Mouse (Mus musculus) liver, embryonic 14.5 days (tissue): ENCODE data around the gene Trhr2. TPM values are rescaled to one million over a fixed set of nuclear protein-coding genes. Genes with fewer than 3 reads are reported as not detected.

ENCODE experiments used
- ATAC-seq: fragments of 200-750 bp; cut with Nextera tagmentation; 2 replicates; pipeline ENCODE4 v1.8.0; 2017; ENCODE audit warnings: moderate number of reproducible peaks, mild to moderate bottlenecking, moderate library complexity; ENCODE audit not compliant: insufficient read depth
- DNase-seq, 3 experiments: peaks; one replicate each; pipeline ENCODE4 v3.0.0-alpha.2; 2012 to 2013; ENCODE audit warnings: low read depth in 3 of 3, low spot score in 3 of 3
- H3K27ac ChIP-seq: fragments of 300-500 bp; sonication (generic); 2 replicates; pipeline ENCODE4 v1.5.1; 2014; ENCODE audit warnings: moderate library complexity, mild to moderate bottlenecking, control low read depth, inconsistent platforms
- H3K27me3 ChIP-seq: fragments of 300-500 bp; sonication (generic); 2 replicates; pipeline ENCODE4 v1.6.1; 2014; ENCODE audit warnings: mild to moderate bottlenecking, low read length, moderate library complexity; ENCODE audit not compliant: control insufficient read depth, insufficient read depth
- H3K36me3 ChIP-seq: fragments of 300-500 bp; sonication (generic); replicated peaks from 2 replicates; pipeline ENCODE4 v1.6.1; 2014; ENCODE audit warnings: low read depth; ENCODE audit not compliant: control insufficient read depth, insufficient read depth
- H3K4me1 ChIP-seq, 2 experiments: fragments of 200-500 bp in 1 of 2; fragments of 300-500 bp in 1 of 2; sonication (generic) in 1 of 2; replicated peaks; 2 replicates each; pipeline ENCODE4 v1.6.1; 2012 to 2014; ENCODE audit warnings: antibody characterized with exemption in 1 of 2, inconsistent platforms in 1 of 2, low read length in 1 of 2; ENCODE audit not compliant: control insufficient read depth in 2 of 2, insufficient read depth in 2 of 2
- H3K4me2 ChIP-seq: fragments of 300-500 bp; sonication (generic); 2 replicates; pipeline ENCODE4 v1.6.1; 2014; ENCODE audit warnings: low read depth, mild to moderate bottlenecking, control low read depth, moderate library complexity
- H3K4me3 ChIP-seq, 2 experiments: fragments of 200-500 bp in 1 of 2; fragments of 300-500 bp in 1 of 2; sonication (generic) in 1 of 2; 2 replicates each; pipeline ENCODE4 v1.5.1; 2012 to 2014; ENCODE audit warnings: low read depth in 2 of 2, low read length in 2 of 2, mild to moderate bottlenecking in 2 of 2, control low read depth in 1 of 2, inconsistent platforms in 1 of 2, moderate library complexity in 1 of 2; ENCODE audit not compliant: insufficient read depth in 1 of 2
- H3K9ac ChIP-seq: fragments of 300-500 bp; sonication (generic); replicated peaks from 2 replicates; pipeline ENCODE4 v1.6.1; 2014; ENCODE audit warnings: mild to moderate bottlenecking, control low read depth, moderate library complexity
- H3K9me3 ChIP-seq: fragments of 300-500 bp; sonication (generic); 2 replicates; pipeline ENCODE4 v1.6.1; 2016; ENCODE audit warnings: low read length, mixed read lengths; ENCODE audit not compliant: control insufficient read depth
- CTCF ChIP-seq: IDR thresholded peaks from 2 replicates; pipeline ENCODE4 v1.5.1; 2016; ENCODE audit warnings: antibody characterized with exemption, low read depth, control low read depth
- EP300 ChIP-seq: IDR thresholded peaks from 2 replicates; pipeline ENCODE4 v1.6.1; 2016; ENCODE audit warnings: antibody characterized with exemption, low read depth
- WGBS: fragments of 180-500 bp; shearing (Covaris S2); extraction: QIAGEN DNeasy Blood & Tissue Kit; methylation state at CpG from one replicate; pipeline ENCODE4 v1.1.7; 2014; ENCODE audit not compliant: insufficient replicate concordance; 5-methylcytosine and 5-hydroxymethylcytosine counted together
- polyA plus RNA-seq, 2 experiments: library from polyadenylated mRNA; depleted of rRNA in 1 of 2; stranded (reverse) in 1 of 2; unstranded in 1 of 2; fragments of >200 nt; fragmentation: Nextera tagmentation in 1 of 2; extraction: Ambion mirVana in 1 of 2; gene quantifications; 2 replicates each; pipeline versions ENCODE4 v1.2.1 to v1.2.3; 2012 to 2014

The Trhr2 gene
- polyA plus RNA-seq, 2 experiments, result not detected

GRCm38 (mm10) chr8:122343341-122343740, 17.2 kb downstream of the Trhr2 start:
- Histone ChIP-seq H3K4me3 (peak overlapping the region; percentile 26 to 41; a peak in 3 of 4 replicates), H3K27ac (peak overlapping the region; percentile 24; the same call in 1 of the 2 replicates), H3K36me3 (peaks cover 7% of the 10 kb centered on the region), H3K4me2 (peak overlapping the region; percentile 73), H3K27me3 (no peaks in the 10 kb centered on the region), H3K4me1 (peaks cover 36 to 50% of the 10 kb centered on the region in 2 experiments), H3K9me3 (no peaks in the 10 kb centered on the region), H3K9ac (peak overlapping the region; percentile 55)
- no peak for ATAC-seq
- WGBS, result 6% methylated on average over 11 of the region's 11 CpGs
- no peak for TF ChIP-seq CTCF
- TF ChIP-seq EP300, result no peak
- no peak for DNase-seq

GRCm38 (mm10) chr8:122342806-122343209, 17.7 kb downstream of the Trhr2 start:
- Histone ChIP-seq H3K9ac (peak overlapping the region; percentile 17; the same call in 1 of the 2 replicates), H3K27ac (no peak overlapping the region), H3K4me3 (no peak overlapping the region; a peak in 1 of 4 replicates), H3K36me3 (peaks cover 12% of the 10 kb centered on the region), H3K4me2 (peak overlapping the region; percentile 73), H3K9me3 (no peaks in the 10 kb centered on the region), H3K4me1 (peaks cover 36 to 50% of the 10 kb centered on the region in 2 experiments), H3K27me3 (no peaks in the 10 kb centered on the region)
- WGBS, result under 1% methylated on average over 9 of the region's 9 CpGs
- ATAC-seq, result peak; percentile 26
- TF ChIP-seq EP300, result no peak
- no peak for TF ChIP-seq CTCF
- DNase-seq, result no peak

DNA sequence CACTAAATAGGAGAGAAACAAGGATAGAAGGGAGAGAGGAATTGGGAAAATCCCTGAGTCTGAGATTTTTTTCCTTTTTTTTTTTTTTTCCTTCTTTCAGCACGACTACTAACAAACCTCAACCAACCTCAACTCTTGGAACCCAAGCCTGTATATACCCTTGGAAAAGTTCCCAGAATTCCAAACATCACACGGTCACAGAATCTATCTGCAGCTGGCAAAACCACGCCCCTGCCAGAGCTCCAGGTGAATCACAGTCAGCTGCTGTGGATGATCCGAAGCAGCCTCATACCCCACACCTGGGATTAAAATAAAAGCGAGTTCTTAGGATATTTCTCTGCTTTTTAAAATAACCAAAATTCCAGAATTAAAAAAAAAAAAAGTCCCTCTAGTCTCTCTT, 18.2 kb downstream of the Trhr2 start:
- TF ChIP-seq EP300 (no peak), CTCF (no peak)
- ATAC-seq (no peak), DNase-seq (no peak)
- Histone ChIP-seq H3K4me1 (peaks cover 33 to 48% of the 10 kb centered on the region in 2 experiments), H3K4me2 (peak overlapping the region; percentile 73; the same call in 1 of the 2 replicates), H3K9ac (no peak overlapping the region), H3K27me3 (no peaks in the 10 kb centered on the region), H3K9me3 (no peaks in the 10 kb centered on the region), H3K36me3 (peaks cover 17% of the 10 kb centered on the region), H3K27ac (no peak overlapping the region), H3K4me3 (no peak overlapping the region)
- 40% methylated on average over 5 of the region's 5 CpGs for WGBS

GRCm38 (mm10) chr8:122341790-122342189, 18.8 kb downstream of the Trhr2 start:
- H3K4me1 ChIP-seq, result peaks cover 33 to 48% of the 10 kb centered on the region in 2 experiments
- no peaks in the 10 kb centered on the region for H3K27me3 ChIP-seq
- ATAC-seq, result peak; percentile 4; the same call in 1 of the 2 replicates
- DNase-seq, result no peak
- H3K9me3 ChIP-seq, result no peaks in the 10 kb centered on the region; the same call in 1 of the 2 replicates
- no peak overlapping the region for H3K4me2 ChIP-seq
- no peak overlapping the region for H3K9ac ChIP-seq
- no peak overlapping the region for H3K27ac ChIP-seq
- WGBS, result 62% methylated on average over 6 of the region's 6 CpGs
- no peak for TF ChIP-seq EP300
- TF ChIP-seq CTCF, result no peak; the same call in 1 of the 2 replicates
- H3K36me3 ChIP-seq, result peaks cover 22% of the 10 kb centered on the region
- no peak overlapping the region for H3K4me3 ChIP-seq

DNA sequence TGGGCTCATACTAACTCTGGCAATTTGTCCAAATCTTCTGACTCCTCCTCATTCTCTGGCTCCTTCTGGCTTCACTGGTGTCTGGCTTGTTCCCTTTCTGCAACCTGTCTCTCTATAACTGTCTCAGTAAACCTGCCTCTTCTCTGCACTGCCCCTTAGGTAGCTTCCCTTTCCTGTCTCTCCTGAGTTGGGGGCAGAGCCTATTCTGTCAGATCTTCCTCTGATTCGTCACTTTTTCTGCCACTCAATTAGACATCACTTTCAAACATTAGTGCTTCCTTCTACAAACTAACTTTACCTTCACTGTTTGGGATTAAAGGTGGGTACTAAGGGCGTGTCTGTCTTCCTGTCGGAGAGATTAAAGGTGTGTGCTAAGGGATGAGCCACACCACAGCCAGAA, 19.8 kb downstream of the Trhr2 start:
- WGBS, result 69% methylated on average over 3 of the region's 3 CpGs
- ATAC-seq (no peak), DNase-seq (no peak)
- H3K4me3 ChIP-seq, result no peak overlapping the region
- H3K4me1 ChIP-seq, result peaks cover 33 to 46% of the 10 kb centered on the region in 2 experiments
- no peak for TF ChIP-seq CTCF
- TF ChIP-seq EP300, result no peak
- H3K27ac ChIP-seq, result no peak overlapping the region
- no peak overlapping the region for H3K9ac ChIP-seq
- no peaks in the 10 kb centered on the region for H3K27me3 ChIP-seq
- H3K36me3 ChIP-seq, result peaks cover 33% of the 10 kb centered on the region
- H3K9me3 ChIP-seq, result peaks cover 10% of the 10 kb centered on the region
- no peak overlapping the region for H3K4me2 ChIP-seq
